Mouse (Mus musculus): Measurements from ENCODE around the gene Pou2f3. TPM values are rescaled to one million over a fixed set of nuclear protein-coding genes. Genes with fewer than 3 reads are reported as not detected.

Pou2f3 gene
- polyA plus RNA-seq, 1 experiment from 2014 or later, result 0.07 TPM

DNA sequence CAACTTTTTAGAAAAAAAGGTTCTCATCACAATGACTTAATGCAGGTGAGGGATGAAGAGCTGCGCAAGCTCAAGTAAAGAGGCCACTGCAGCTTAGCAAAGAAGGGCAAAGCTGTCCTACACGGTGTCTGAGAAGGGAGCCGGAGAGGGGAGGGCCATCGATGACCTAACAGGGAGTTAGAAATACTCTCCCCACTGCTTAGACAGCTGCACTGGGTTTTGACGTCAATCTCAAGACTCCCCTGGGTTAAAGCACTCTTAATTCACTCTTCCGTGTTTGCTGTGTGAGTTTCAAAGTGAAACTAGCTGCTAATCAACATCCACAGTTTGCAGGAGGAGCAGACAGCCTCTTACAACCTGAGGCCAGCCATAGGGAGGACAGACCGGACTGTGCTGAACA lies 134.0 kb downstream of the Pou2f3 start:
- Histone ChIP-seq H3K4me2 (ENCODE audit: low read depth, low read length) (no peak overlapping the region), H3K4me3 (ENCODE audit: low read depth, low read length) (no peak overlapping the region), H3K36me3 (ENCODE audit: control insufficient read depth, insufficient read depth) (no peaks in the 10 kb centered on the region), H3K27ac (ENCODE audit: low read length) (no peak overlapping the region), H3K4me1 (ENCODE audit: control insufficient read depth, low read depth, low read length) (no peaks in the 10 kb centered on the region), H3K27me3 (ENCODE audit: control insufficient read depth, insufficient read depth, low read depth, low read length) (no peaks in the 10 kb centered on the region), H3K9me3 (replicated peaks; ENCODE audit: control insufficient read depth, low read length) (no peaks in the 10 kb centered on the region), H3K9ac (ENCODE audit: low read depth, low read length) (no peak overlapping the region)
- 76% methylated on average over 7 of the region's 7 CpGs for WGBS (ENCODE audit: insufficient replicate concordance)
- ATAC-seq (ENCODE audit: low read depth), result no peak

DNA sequence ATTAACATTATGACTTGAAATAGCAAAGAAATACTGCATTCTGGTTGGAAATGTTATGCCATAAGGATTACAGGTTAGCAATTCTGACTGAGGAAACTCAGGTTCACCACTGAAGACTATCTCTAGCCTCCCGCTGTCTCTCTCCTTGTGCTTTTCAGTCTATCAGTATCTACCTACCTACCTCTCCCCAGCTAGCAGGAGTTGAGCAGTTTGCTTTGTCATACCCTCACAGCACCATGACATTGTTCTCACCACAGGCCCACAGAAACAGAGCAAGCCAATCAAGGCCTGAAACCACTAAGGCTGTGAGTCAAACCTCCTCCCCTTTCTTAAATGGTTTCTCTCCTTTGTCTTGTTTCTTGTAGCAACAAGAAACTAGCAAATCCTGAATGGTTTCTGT lies 135.6 kb downstream of the Pou2f3 start:
- no peak for ATAC-seq (ENCODE audit: low read depth)
- H3K27me3 ChIP-seq (ENCODE audit: control insufficient read depth, insufficient read depth, low read depth, low read length), result no peaks in the 10 kb centered on the region
- no peaks in the 10 kb centered on the region for H3K9me3 ChIP-seq (replicated peaks; ENCODE audit: control insufficient read depth, low read length)
- no peak overlapping the region for H3K4me2 ChIP-seq (ENCODE audit: low read depth, low read length)
- 77% methylated on average over 1 of the region's 1 CpGs for WGBS (ENCODE audit: insufficient replicate concordance)
- no peaks in the 10 kb centered on the region for H3K4me1 ChIP-seq (ENCODE audit: control insufficient read depth, low read depth, low read length)
- no peak overlapping the region for H3K27ac ChIP-seq (ENCODE audit: low read length)
- H3K4me3 ChIP-seq (ENCODE audit: low read depth, low read length), result no peak overlapping the region
- no peak overlapping the region for H3K9ac ChIP-seq (ENCODE audit: low read depth, low read length)
- no peaks in the 10 kb centered on the region for H3K36me3 ChIP-seq (ENCODE audit: control insufficient read depth, insufficient read depth)

Other genes starting within 250 kb of the Pou2f3 start
- gene Arhgef12, start 103.1 kb downstream of the Pou2f3 start, polyA plus RNA-seq (2015; fragmentation: Nextera tagmentation; extraction: Ambion mirVana), result 7.1 and 7.8 TPM in 2 replicates
- gene Tmem136, start 93.8 kb downstream of the Pou2f3 start, polyA plus RNA-seq (2015; fragmentation: Nextera tagmentation; extraction: Ambion mirVana), result 0.49 and 0.78 TPM in 2 replicates
- 24.4 and 29.0 TPM in 2 replicates for gene Oaf, start 29.5 kb upstream of the Pou2f3 start, polyA plus RNA-seq (2015; fragmentation: Nextera tagmentation; extraction: Ambion mirVana)
- gene Trim29, start 100.5 kb upstream of the Pou2f3 start, polyA plus RNA-seq (2015; fragmentation: Nextera tagmentation; extraction: Ambion mirVana), result 0.04 TPM in 1 of 2 replicates, not detected in the other